Mouse (Mus musculus): ENCODE measurements around the gene Rundc1. TPM values are rescaled to one million over a fixed set of nuclear protein-coding genes. Genes with fewer than 3 reads are reported as not detected.
"Not testable (repeated sequence)": the region's sequence is repeated elsewhere in the genome, so short reads cannot be mapped to it uniquely, and the experiment has no call there.

The Rundc1 gene
- total RNA-seq, 1 experiment from 2014 or later: 5.4 TPM

GRCm38 (mm10) chr11:101442127-101442693 lies 17.3 kb downstream of the Rundc1 start, which contains the start of gene Rpl27:
Rpl27 (plus strand) TSS chr11:101442298.
- ATAC-seq (replicated peaks; ENCODE audit: low read depth, poor library complexity, severe bottlenecking): peak; percentile 98

DNA sequence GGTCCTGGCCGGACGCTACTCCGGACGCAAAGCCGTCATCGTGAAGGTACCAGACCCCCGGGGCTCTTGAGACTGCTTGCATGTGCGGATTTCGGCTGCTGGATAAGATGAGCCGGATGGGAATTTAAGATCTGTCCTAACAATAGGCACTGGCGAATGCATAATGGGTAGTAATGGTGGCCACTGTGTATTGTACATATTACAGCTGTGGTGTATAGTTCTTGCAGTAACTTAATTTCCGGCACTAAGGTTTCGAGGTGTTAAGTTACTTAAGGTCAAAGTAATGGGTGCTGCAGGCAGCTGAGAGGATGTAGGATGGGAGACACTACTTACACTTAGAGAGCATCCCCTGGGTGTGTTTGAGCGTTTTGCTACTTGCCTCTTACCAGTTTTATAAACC lies 17.9 kb downstream of the Rundc1 start:
- no peak for ATAC-seq (replicated peaks; ENCODE audit: low read depth, poor library complexity, severe bottlenecking)

DNA sequence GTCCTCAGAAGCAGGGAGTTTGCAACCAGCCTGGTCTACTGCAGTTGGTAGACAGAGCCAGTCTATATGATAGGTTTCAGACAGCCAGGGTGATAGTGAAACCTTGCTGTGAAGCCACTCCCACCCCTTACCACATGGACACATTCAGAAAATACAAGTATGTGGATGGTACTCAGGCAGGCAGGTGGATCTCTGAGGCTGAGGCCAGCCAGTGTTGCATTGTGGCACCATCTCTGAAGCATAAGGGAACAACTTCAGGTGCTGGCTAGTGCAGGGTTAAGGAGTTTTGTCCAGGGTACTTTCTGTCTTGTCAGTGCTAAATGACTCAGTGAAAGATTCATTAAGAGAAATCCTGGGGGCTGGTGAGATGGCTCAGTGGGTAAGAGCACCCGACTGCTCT lies 21.4 kb downstream of the Rundc1 start:
- no peak for ATAC-seq (replicated peaks; ENCODE audit: low read depth, poor library complexity, severe bottlenecking)

- not testable (repeated sequence) for ATAC-seq (replicated peaks; ENCODE audit: low read depth, poor library complexity, severe bottlenecking)
These were observed 22.0 kb downstream of the Rundc1 start for GRCm38 (mm10) chr11:101446860-101447259.

GRCm38 (mm10) chr11:101447786-101448185 lies 22.9 kb downstream of the Rundc1 start:
- ATAC-seq (replicated peaks; ENCODE audit: low read depth, poor library complexity, severe bottlenecking): no peak

- peak; percentile 91 for ATAC-seq (replicated peaks; ENCODE audit: low read depth, poor library complexity, severe bottlenecking)
These were observed 23.4 kb downstream of the Rundc1 start, which contains the start of gene Ifi35 for GRCm38 (mm10) chr11:101448274-101448746. Ifi35 (plus strand) TSS chr11:101448407.

DNA sequence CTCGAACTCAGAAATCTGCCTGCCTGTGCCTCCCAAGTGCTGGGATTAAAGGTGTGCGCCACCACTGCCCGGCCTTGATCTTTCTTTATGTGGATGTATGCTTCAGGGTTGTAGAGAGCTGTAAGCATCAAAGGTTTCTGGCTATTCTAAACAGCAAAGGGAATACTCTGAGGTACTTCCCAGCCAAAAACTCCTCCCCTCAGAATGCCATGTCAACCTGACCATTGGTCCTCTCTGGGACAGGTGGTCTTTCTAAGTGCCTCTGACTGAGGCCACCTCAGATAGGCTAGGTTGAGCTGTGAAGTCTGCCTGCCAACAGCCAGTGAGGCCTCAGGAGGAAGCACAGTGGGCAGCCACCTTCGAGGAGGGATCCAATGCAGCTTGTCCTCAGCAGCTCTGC lies 24.0 kb downstream of the Rundc1 start:
- ATAC-seq (replicated peaks; ENCODE audit: low read depth, poor library complexity, severe bottlenecking): no peak

DNA sequence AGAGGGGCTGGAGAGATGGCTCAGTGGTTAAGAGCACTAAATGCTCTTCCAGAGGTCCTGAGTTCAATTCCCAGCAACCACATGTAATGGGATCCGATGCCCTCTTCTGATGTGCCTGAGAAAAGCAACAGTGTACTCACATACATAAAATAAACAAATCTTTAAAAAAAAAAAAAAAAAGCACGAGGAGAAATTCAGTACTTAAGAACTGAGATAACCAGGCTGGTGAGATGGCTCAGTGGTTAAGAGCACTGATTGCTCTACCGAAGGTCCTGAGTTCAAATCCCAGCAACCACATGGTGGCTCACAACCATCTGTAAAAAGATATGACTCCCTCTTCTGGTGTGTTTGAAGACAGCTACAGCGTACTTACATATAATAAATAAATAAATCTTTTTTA lies 24.7 kb downstream of the Rundc1 start:
- ATAC-seq (replicated peaks; ENCODE audit: low read depth, poor library complexity, severe bottlenecking): not testable (repeated sequence)

DNA sequence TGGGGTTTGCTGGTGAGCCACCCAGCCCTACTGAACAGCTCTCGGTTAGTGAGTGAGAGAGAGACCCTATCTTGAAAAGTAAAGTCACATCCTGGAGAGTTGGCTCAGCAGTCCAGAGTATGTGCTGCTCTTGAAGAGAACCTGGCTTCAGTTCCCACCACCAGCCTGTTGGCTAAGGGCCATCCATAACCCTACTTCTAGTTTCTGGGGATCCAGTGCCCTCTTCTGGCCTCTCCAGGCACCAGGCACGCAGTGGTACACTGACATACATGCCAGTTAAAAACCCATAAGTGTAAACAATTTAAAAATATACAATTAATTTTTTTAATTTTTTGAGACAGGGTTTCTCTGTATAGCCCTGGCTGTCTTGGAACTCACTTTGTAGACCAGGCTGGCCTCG lies 25.5 kb downstream of the Rundc1 start:
- no peak for ATAC-seq (replicated peaks; ENCODE audit: low read depth, poor library complexity, severe bottlenecking)

DNA sequence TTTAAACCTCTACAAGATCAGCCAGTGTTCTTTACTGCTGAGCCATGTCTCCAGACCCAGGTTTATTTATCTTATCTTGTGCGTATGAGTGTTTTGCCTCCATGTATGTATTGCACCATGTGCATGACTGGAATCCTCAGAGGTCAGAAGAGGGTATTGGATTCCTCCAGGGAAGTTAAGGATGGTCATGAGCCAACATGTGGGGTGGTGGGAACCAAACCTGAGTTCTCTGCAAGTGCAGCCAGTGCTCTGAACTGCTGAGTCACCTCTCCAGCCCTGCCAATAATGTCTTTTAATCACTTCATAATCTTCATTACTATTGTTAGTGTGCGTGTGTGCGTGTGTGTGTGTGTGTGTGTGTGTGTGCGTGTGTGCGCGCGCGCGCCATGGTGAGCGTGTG lies 26.7 kb downstream of the Rundc1 start:
- ATAC-seq (replicated peaks; ENCODE audit: low read depth, poor library complexity, severe bottlenecking): no peak

DNA sequence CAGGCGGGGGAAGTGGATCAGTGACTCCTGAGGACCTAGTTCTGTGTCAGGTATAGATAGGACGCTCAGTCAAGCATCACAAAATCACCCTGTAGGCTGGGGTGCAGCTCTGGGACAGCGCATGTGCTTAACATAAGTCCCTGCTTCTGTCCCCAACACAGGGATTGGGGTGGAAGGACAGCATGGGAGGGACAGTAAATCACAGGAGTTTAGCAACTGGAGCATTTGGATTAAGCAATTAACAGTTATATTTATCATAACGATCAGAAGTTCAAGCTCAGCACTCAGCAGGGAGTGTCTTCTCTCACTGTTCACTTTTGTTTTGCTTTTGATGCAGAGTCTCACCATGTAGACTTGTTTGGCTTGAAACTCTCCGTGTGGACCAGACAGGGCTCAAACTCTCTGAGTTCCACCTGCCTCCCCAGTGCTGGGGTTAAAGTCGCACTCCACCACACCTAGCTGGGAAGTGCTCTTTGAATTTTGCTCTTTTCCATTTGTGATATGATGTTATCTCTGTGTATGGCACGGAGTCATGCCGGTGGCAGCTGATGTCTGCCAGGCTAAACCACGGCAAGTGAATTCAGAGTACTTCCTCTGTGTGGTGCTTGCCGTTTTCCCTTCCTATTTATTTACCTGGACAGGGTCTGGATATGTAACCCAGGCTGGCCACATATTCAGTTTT lies 27.3 kb downstream of the Rundc1 start:
- no peak for ATAC-seq (replicated peaks; ENCODE audit: low read depth, poor library complexity, severe bottlenecking)

- ATAC-seq (replicated peaks; ENCODE audit: low read depth, poor library complexity, severe bottlenecking): no peak
These were observed 29.8 kb downstream of the Rundc1 start for GRCm38 (mm10) chr11:101454702-101455101.

- no peak for ATAC-seq (replicated peaks; ENCODE audit: low read depth, poor library complexity, severe bottlenecking)
These were observed 30.7 kb downstream of the Rundc1 start for GRCm38 (mm10) chr11:101455627-101456026.

DNA sequence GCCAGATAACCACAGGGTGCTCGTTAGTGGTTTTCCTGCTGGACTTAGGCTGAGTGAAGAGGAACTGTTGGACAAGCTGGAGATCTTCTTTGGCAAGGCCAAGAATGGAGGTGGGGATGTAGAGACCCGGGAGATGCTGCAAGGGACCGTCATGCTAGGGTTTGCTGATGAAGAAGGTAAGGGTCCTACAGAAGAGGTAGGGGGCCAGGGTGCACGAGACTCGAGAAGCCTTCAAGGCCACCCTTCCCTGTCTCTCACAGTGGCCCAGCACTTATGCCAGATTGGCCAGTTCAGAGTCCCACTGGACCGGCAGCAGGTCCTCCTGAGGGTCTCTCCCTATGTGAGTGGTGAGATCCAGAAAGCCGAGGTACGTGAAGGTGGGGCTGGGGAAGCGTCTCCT lies 32.7 kb downstream of the Rundc1 start:
- no peak for ATAC-seq (replicated peaks; ENCODE audit: low read depth, poor library complexity, severe bottlenecking)

DNA sequence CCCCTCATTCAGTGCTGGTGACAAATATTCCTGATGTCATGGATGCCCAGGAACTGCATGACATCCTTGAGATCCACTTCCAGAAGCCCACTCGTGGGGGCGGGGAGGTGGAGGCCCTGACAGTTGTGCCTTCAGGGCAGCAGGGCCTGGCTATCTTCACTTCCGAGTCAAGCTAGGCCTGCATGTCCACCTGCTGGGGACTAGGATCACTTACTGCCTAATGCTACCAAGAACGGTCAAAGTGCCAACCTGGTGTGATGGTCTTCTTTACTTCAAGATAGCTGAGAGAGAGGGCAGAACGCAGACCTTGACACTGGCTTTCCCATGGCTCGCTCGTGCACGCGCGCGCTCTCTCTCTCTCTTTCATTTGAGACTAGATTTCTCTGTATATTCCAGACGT lies 33.3 kb downstream of the Rundc1 start:
- no peak for ATAC-seq (replicated peaks; ENCODE audit: low read depth, poor library complexity, severe bottlenecking)

GRCm38 (mm10) chr11:101459716-101460115 lies 34.8 kb downstream of the Rundc1 start:
- no peak for ATAC-seq (replicated peaks; ENCODE audit: low read depth, poor library complexity, severe bottlenecking)

DNA sequence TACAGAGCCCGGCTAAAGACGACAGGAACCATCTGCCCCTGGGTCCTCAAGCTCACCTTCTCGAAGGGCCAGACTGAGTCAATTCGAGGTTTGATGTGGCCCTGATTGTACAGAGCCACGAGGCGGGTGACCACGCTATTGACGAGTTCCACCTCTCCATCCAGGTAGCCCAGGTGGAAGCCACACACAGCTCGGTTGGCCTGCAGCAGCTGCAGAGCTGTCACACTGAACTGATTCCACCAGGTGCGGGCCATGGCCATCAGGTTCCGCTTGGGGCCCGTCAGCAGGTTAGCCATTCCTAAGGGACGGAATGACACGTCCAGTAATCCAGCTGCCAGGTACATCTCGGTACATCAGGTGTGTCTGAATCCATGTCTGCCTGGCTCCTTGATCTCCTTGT lies 35.4 kb downstream of the Rundc1 start:
- ATAC-seq (replicated peaks; ENCODE audit: low read depth, poor library complexity, severe bottlenecking): no peak

- no peak for ATAC-seq (replicated peaks; ENCODE audit: low read depth, poor library complexity, severe bottlenecking)
These were observed 37.3 kb downstream of the Rundc1 start for GRCm38 (mm10) chr11:101462141-101462540.

DNA sequence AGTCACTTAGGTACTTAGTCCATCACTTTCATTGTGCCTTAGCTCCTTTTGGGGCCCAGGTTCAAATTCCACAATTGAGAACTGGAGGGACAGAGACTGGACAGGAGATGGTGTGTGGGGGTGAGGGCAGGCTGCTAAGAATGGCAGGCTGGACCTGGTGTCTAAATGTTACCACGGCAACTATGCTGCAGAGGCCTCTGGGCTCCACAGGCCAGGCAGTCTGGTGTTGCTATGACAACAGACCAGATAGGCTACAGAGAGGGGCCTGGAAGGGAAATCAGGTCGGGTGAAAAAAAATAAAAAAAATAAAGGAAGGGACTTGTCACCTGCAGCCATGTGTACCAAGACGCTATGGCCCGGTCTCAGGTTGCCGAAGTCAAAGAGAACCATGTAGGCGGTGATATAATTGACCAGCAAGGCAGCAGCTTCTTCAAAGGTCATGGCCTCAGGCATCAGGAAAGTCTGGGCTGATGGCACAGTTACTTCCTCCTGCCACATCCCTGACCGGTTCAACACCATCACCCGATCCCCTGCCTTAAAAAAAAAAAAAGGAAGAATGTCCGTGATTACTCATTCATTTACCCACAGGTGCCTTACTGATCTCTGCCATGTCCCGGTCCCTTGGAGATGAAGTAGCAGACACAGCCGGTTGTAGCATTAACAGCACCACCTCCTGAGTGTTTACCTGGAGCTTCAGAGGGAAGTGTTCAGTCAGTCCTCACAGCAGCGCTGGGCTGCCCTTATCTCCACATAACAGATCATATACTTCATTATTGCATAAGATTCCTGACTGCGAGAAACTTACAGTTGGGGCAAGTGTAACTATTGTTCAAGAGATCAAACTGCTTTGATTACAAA lies 37.9 kb downstream of the Rundc1 start:
- ATAC-seq (replicated peaks; ENCODE audit: low read depth, poor library complexity, severe bottlenecking): 0 out of 2 replicates have a peak, but pooled peaks have one; percentile 5

DNA sequence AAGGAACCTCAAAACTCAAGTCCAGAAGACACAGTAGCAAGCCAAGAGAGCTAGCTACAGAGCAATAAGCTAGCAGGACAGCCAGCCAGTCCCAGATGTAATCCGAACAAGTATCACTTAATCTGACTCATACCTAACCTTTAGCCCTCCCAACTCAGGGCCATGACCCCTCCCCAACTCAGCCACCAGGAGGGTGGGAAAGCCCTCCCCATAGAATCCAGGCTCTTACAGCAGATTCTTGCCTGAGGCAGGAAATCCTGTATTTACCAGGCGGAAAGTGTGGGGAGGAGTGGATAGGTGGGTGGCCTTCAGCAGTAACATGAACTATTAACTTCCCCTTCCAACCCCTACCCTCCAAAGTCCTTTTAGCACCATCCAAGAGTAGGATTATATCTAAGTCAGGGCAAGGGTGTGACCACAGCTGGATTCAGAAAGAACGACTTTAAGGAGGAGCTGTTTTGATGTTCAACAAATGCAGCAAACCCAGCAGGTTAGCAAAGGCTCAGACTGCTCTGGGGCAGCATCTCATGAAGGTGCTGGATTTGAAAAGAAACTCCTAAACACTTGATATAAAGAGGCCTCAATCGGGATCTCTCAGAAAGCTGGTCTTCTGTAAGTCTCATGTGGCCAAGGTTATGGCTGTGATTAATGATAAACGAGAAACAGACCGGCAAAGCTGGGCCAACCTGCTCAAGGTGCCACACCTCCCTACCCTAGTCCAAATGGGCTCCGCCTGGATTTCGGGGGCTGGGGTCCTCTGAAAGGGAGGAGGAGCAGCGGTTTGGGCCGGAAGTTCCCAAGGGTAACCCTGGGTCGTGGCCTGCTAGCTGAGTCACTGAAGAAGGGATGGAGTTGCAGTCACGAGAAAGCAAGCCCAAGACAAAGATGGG lies 39.6 kb downstream of the Rundc1 start, which contains the start of gene Rnd2:
TSS of gene Rnd2 (plus strand) at position 789 of the 890 bp plus-strand sequence.
- peak; percentile 0; the same call in 1 of the 2 replicates for ATAC-seq (replicated peaks; ENCODE audit: low read depth, poor library complexity, severe bottlenecking)
